Mouse (Mus musculus) CH12.LX (cell line): ENCODE measurements around the gene Ddah1. TPM values are rescaled to one million over a fixed set of nuclear protein-coding genes. Genes with fewer than 3 reads are reported as not detected.

ENCODE experiments used
- DNase-seq: peaks from one replicate; pipeline ENCODE4 v3.0.0-alpha.2; 2013; ENCODE audit errors: extremely low read depth
- H3K27ac ChIP-seq: 2 replicates; pipeline ENCODE4 v1.5.1; 2012; ENCODE audit warnings: low read depth, mild to moderate bottlenecking, control low read depth, moderate library complexity; ENCODE audit not compliant: insufficient read depth
- H3K27me3 ChIP-seq: replicated peaks from 2 replicates; pipeline ENCODE3; 2012; ENCODE audit warnings: inconsistent platforms
- H3K36me3 ChIP-seq, 2 experiments: replicated peaks in 1 of 2; 2 replicates each; pipeline versions ENCODE3 to v1.6.1; 2012; ENCODE audit warnings: inconsistent platforms in 1 of 2, low read length in 1 of 2, mild to moderate bottlenecking in 1 of 2, mixed read lengths in 1 of 2, moderate library complexity in 1 of 2; ENCODE audit not compliant: control insufficient read depth in 1 of 2, insufficient read depth in 1 of 2
- H3K4me1 ChIP-seq, 2 experiments: 2 replicates each; pipeline ENCODE4 v1.6.1; 2012; ENCODE audit warnings: inconsistent platforms in 1 of 2, moderate library complexity in 1 of 2; ENCODE audit not compliant: insufficient read depth in 2 of 2, control insufficient read depth in 1 of 2
- H3K4me2 ChIP-seq: 2 replicates; pipeline ENCODE4 v1.6.1; 2012; ENCODE audit warnings: low read depth, mild to moderate bottlenecking, control low read depth; ENCODE audit not compliant: poor library complexity, insufficient read depth, severe bottlenecking
- H3K4me3 ChIP-seq, 3 experiments: fragments of 150-350 bp in 1 of 3; sonication (generic) in 1 of 3; replicated peaks in 1 of 3; 2 replicates each; pipeline versions ENCODE3 to v1.5.1; 2011 to 2012; ENCODE audit warnings: low read depth in 2 of 3, low read length in 2 of 3, mild to moderate bottlenecking in 2 of 3, moderate library complexity in 2 of 3, control low read depth in 1 of 3, improper control_type of control experiment in 1 of 3, inconsistent platforms in 1 of 3, mixed read lengths in 1 of 3; ENCODE audit not compliant: poor library complexity in 1 of 3
- H3K79me2 ChIP-seq: replicated peaks from 2 replicates; pipeline ENCODE4 v1.6.1; 2012; ENCODE audit warnings: mild to moderate bottlenecking, moderate library complexity; ENCODE audit not compliant: control insufficient read depth, poor library complexity, insufficient read depth, severe bottlenecking; ENCODE audit errors: extremely low read depth
- H3K9ac ChIP-seq: 2 replicates; pipeline ENCODE4 v1.6.1; 2012; ENCODE audit warnings: low read depth, mild to moderate bottlenecking, control low read depth, moderate library complexity; ENCODE audit not compliant: insufficient read depth
- H3K9me3 ChIP-seq: replicated peaks from 2 replicates; pipeline ENCODE3; 2012; ENCODE audit warnings: low read length, inconsistent platforms, mixed read lengths
- CHD1 ChIP-seq: IDR thresholded peaks from 2 replicates; pipeline ENCODE4 v1.6.1; 2012; ENCODE audit warnings: low read depth, low read length, improper control_type of control experiment, inconsistent platforms
- CTCF ChIP-seq, 2 experiments: IDR thresholded peaks in 1 of 2; conservative IDR thresholded peaks in 1 of 2; 2 replicates each; pipeline ENCODE4 v1.5.1; 2011 to 2012; ENCODE audit warnings: low read depth in 2 of 2, low read length in 2 of 2, improper control_type of control experiment in 1 of 2, inconsistent platforms in 1 of 2, mild to moderate bottlenecking in 1 of 2, moderate library complexity in 1 of 2
- ELF1 ChIP-seq: IDR thresholded peaks from 2 replicates; pipeline ENCODE4 v1.6.1; 2014; ENCODE audit warnings: low read depth, mild to moderate bottlenecking, inconsistent platforms, low read length, improper control_type of control experiment
- EP300 ChIP-seq: IDR thresholded peaks from 2 replicates; pipeline ENCODE4 v1.6.1; 2011; ENCODE audit warnings: low read length, improper control_type of control experiment
- GABPA ChIP-seq: IDR thresholded peaks from 2 replicates; pipeline ENCODE4 v1.6.1; 2012; ENCODE audit warnings: low read depth, low read length, improper control_type of control experiment, inconsistent platforms; ENCODE audit not compliant: insufficient replicate concordance
- JUN ChIP-seq: IDR thresholded peaks from 2 replicates; pipeline ENCODE4 v1.6.1; 2011; ENCODE audit warnings: low read depth, mild to moderate bottlenecking, low read length, improper control_type of control experiment, moderate library complexity; ENCODE audit not compliant: insufficient read depth
- KAT2A ChIP-seq: IDR thresholded peaks from 2 replicates; pipeline ENCODE4 v1.6.1; 2012; ENCODE audit warnings: low read length, improper control_type of control experiment, inconsistent platforms; ENCODE audit not compliant: insufficient replicate concordance
- MAFK ChIP-seq: IDR thresholded peaks from 2 replicates; pipeline ENCODE4 v1.6.1; 2011; ENCODE audit warnings: low read length, improper control_type of control experiment; ENCODE audit not compliant: insufficient replicate concordance
- MAX ChIP-seq: IDR thresholded peaks from 2 replicates; pipeline ENCODE4 v1.6.1; 2011; ENCODE audit warnings: low read length, improper control_type of control experiment
- MAZ ChIP-seq: IDR thresholded peaks from 2 replicates; pipeline ENCODE4 v1.6.1; 2012; ENCODE audit warnings: low read depth, mild to moderate bottlenecking, inconsistent platforms, low read length, improper control_type of control experiment, moderate library complexity
- MEF2A ChIP-seq: IDR thresholded peaks from 2 replicates; pipeline ENCODE4 v1.6.1; 2014; ENCODE audit warnings: low read depth, mild to moderate bottlenecking, inconsistent platforms, low read length, improper control_type of control experiment, borderline replicate concordance
- MXI1 ChIP-seq: IDR thresholded peaks from 2 replicates; pipeline ENCODE4 v1.6.1; 2011; ENCODE audit warnings: mild to moderate bottlenecking, low read depth, low read length, improper control_type of control experiment
- MYC ChIP-seq: IDR thresholded peaks from 2 replicates; pipeline ENCODE4 v1.6.1; 2011; ENCODE audit warnings: low read depth, mild to moderate bottlenecking, improper control_type of control experiment, low read length
- NELFE ChIP-seq: IDR thresholded peaks from 2 replicates; pipeline ENCODE4 v1.6.1; 2011; ENCODE audit warnings: low read depth, low read length, improper control_type of control experiment
- NRF1 ChIP-seq: IDR thresholded peaks from 2 replicates; pipeline ENCODE4 v1.6.1; 2014; ENCODE audit warnings: low read depth, mild to moderate bottlenecking, inconsistent platforms, low read length, improper control_type of control experiment, moderate library complexity
- RAD21 ChIP-seq: IDR thresholded peaks from 2 replicates; pipeline ENCODE4 v1.6.1; 2011; ENCODE audit warnings: low read depth, mild to moderate bottlenecking, low read length, improper control_type of control experiment, moderate library complexity
- RCOR1 ChIP-seq: conservative IDR thresholded peaks from 2 replicates; pipeline ENCODE4 v1.6.1; 2012; ENCODE audit warnings: low read depth, mild to moderate bottlenecking, inconsistent platforms, low read length, improper control_type of control experiment
- SMC3 ChIP-seq: IDR thresholded peaks from 2 replicates; pipeline ENCODE4 v1.6.1; 2011; ENCODE audit warnings: low read depth, low read length, improper control_type of control experiment
- ZC3H11A ChIP-seq: IDR thresholded peaks from 2 replicates; pipeline ENCODE4 v1.6.1; 2012; ENCODE audit warnings: low read depth, mild to moderate bottlenecking, inconsistent platforms, low read length, improper control_type of control experiment
- ZKSCAN1 ChIP-seq: IDR thresholded peaks from 2 replicates; pipeline ENCODE4 v1.6.1; 2012; ENCODE audit warnings: low read depth, inconsistent platforms, low read length, improper control_type of control experiment, borderline replicate concordance
- ZMIZ1 ChIP-seq: IDR thresholded peaks from 2 replicates; pipeline ENCODE4 v1.6.1; 2012; ENCODE audit warnings: low read depth, mild to moderate bottlenecking, inconsistent platforms, low read length, improper control_type of control experiment
- dilution Hi-C: fragments of 300-500 bp; cut with MboI; formaldehyde crosslinking; loops from 2 replicates; pipeline ENCODE4 v1.14.3; 2020; ENCODE audit warnings: low sequenced_read_pairs; ENCODE audit not compliant: extremely low pct_unique_long_range_greater_than_20kb, extremely low pct_ligation_motif_present
- in situ Hi-C: fragments of 300-500 bp; cut with MboI; formaldehyde crosslinking; loops from 3 replicates; pipeline ENCODE4 v1.14.3; 2019; ENCODE audit warnings: low sequenced_read_pairs, low pct_ligation_motif_present, low pct_unique_long_range_greater_than_20kb, mixed read lengths
- polyA plus RNA-seq: library from polyadenylated mRNA; unstranded; fragments of >175 nt; gene quantifications from 2 replicates; pipeline ENCODE4 v1.2.1, GENCODE M21; 2012; ENCODE audit warnings: low read depth; ENCODE audit not compliant: insufficient read length
- total RNA-seq, 2 experiments: library from RNA; depleted of rRNA; stranded (reverse); fragments of 300-350 nt in 1 of 2; fragments of >200 nt in 1 of 2; gene quantifications; 2 replicates each; pipeline ENCODE4 v1.2.3; 2012 to 2014

Gene Ddah1
- total and polyA plus RNA-seq, 3 experiments: not detected

DNA sequence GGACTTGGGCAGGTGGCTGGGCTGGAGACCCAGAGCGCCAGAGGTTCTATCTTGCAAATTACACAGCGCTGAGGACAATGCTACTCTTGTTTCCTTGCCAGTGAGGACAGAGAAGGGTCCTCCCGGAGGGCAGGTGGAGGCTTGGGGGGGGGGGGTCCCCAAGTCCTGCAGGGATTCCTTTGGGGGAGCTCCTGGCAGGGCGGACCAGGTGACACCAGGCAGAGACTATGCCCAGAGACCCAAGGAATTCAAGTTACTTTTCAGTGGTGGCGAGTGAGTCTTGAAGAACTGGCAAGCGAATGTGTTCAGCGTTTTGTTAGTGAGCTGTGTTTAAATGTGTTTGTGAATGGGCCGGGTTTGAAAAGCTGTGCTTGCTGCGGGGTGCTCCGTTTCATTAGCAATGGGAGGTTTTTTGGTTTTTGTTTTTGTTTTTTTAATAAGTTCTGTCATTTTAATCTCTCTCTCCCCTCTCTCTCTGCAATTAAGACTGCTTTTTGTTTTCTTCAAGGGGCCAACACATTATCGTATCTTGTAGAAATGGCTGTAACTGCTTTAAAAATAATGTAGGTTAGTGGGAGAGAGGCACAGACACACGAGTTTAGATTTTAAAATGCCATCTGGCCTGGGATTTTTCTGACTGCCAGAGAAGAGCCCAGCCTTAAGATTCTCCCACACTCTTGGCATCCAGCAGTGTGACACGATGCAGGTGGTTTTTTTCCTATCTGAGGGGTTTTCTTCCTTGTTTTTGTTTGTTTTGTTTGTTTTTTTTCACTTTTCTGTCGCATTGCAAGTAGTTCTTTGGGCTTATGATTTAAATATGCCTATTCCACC lies 1.1 kb downstream of the Ddah1 start:
- in situ Hi-C loops (no loop called here), dilution Hi-C loops (no loop called here)
- H3K4me3 ChIP-seq: no peak overlapping the region
- TF ChIP-seq RCOR1 (no peak), KAT2A (no peak), ZC3H11A (no peak), ZKSCAN1 (no peak), RAD21 (no peak), NRF1 (no peak), ELF1 (no peak)
- H3K27me3 ChIP-seq: no peaks in the 10 kb centered on the region
- no peaks in the 10 kb centered on the region for H3K79me2 ChIP-seq
- H3K9me3 ChIP-seq: peaks cover 2% of the 10 kb centered on the region
- no peak overlapping the region for H3K27ac ChIP-seq
- no peaks in the 10 kb centered on the region for H3K36me3 ChIP-seq
- no peak overlapping the region for H3K9ac ChIP-seq
- H3K4me1 ChIP-seq: peaks cover 0 to 12% of the 10 kb centered on the region in 2 experiments; a peak in 2 of 4 replicates
- no peak overlapping the region for H3K4me2 ChIP-seq
- DNase-seq: no peak

- in situ Hi-C loops: no loop called here
- dilution Hi-C loops: no loop called here
- Histone ChIP-seq H3K27ac (no peak overlapping the region), H3K4me2 (no peak overlapping the region), H3K36me3 (no peaks in the 10 kb centered on the region), H3K79me2 (no peaks in the 10 kb centered on the region), H3K9me3 (peaks cover 2% of the 10 kb centered on the region)
- no peak for DNase-seq
- TF ChIP-seq JUN (no peak), MAFK (no peak), MYC (no peak), MXI1 (no peak), CTCF (conservative IDR thresholded peaks at IDR 0.05 in 1 of 2, IDR thresholded peaks at IDR 0.05 in 1 of 2; ENCODE audit: low read depth in 2 of 2, low read length in 2 of 2) (no peak), ZMIZ1 (no peak), SMC3 (no peak), NELFE (no peak), MAZ (no peak), EP300 (no peak), CHD1 (no peak), GABPA (no peak), MAX (no peak), MEF2A (no peak)
- TF ChIP-seq, all 38 proteins: peak for 0
- H3K4me3 ChIP-seq: no peak overlapping the region
- H3K9ac ChIP-seq: no peak overlapping the region
- H3K4me1 ChIP-seq: peaks cover 0 to 7% of the 10 kb centered on the region in 2 experiments; a peak in 2 of 4 replicates
- no peaks in the 10 kb centered on the region for H3K27me3 ChIP-seq
Observed at GRCm38 (mm10) chr3:145760547-145760946, 2.1 kb downstream of the Ddah1 start.
